Mouse (Mus musculus) midbrain, postnatal 0 days (tissue): ENCODE results near the gene BC049715. TPM values are rescaled to one million over a fixed set of nuclear protein-coding genes. Genes with fewer than 3 reads are reported as not detected.
A peak's percentile ranks its signal among the peaks of the same experiment; 100 is the strongest.

ENCODE experiments used
- ATAC-seq: fragments of 200-750 bp; cut with Nextera tagmentation; 2 replicates; pipeline ENCODE4 v1.8.0; 2017; ENCODE audit warnings: moderate number of reproducible peaks, mild to moderate bottlenecking, moderate TSS enrichment, moderate library complexity; ENCODE audit not compliant: low FRiP score
- DNase-seq: peaks from one replicate; pipeline ENCODE4 v3.0.0-alpha.2; 2015; ENCODE audit warnings: low spot score
- H3K27ac ChIP-seq: fragments of 300-500 bp; sonication (generic); 2 replicates; pipeline ENCODE4 v1.5.1; 2014; ENCODE audit warnings: low read depth, mild to moderate bottlenecking, low read length, mixed read lengths
- H3K27me3 ChIP-seq: fragments of 300-500 bp; sonication (generic); 2 replicates; pipeline ENCODE4 v1.6.1; 2014; ENCODE audit warnings: low read length, control low read depth, mixed read lengths; ENCODE audit not compliant: insufficient read depth
- H3K36me3 ChIP-seq: fragments of 300-500 bp; sonication (generic); 2 replicates; pipeline ENCODE4 v1.6.1; 2014; ENCODE audit warnings: low read length, control low read depth, mixed read lengths; ENCODE audit not compliant: insufficient read depth
- H3K4me1 ChIP-seq: fragments of 300-500 bp; sonication (generic); 2 replicates; pipeline ENCODE4 v1.6.1; 2014; ENCODE audit warnings: mild to moderate bottlenecking, control low read depth, antibody characterized with exemption, low read length, mixed read lengths; ENCODE audit not compliant: insufficient read depth
- H3K4me2 ChIP-seq: fragments of 300-500 bp; sonication (generic); 2 replicates; pipeline ENCODE4 v1.6.1; 2014; ENCODE audit warnings: low read depth, mild to moderate bottlenecking, low read length, mixed read lengths; ENCODE audit not compliant: poor library complexity, severe bottlenecking
- H3K4me3 ChIP-seq: fragments of 300-500 bp; sonication (generic); 2 replicates; pipeline ENCODE4 v1.5.1; 2014; ENCODE audit warnings: low read depth, mild to moderate bottlenecking, low read length, moderate library complexity
- H3K9ac ChIP-seq: fragments of 300-500 bp; sonication (generic); replicated peaks from 2 replicates; pipeline ENCODE4 v1.6.1; 2014; ENCODE audit warnings: mild to moderate bottlenecking, low read length, moderate library complexity, mixed read lengths; ENCODE audit not compliant: poor library complexity, severe bottlenecking
- H3K9me3 ChIP-seq: fragments of 300-500 bp; sonication (generic); 2 replicates; pipeline ENCODE4 v1.6.1; 2016; ENCODE audit warnings: low read length, control low read depth
- CTCF ChIP-seq: IDR thresholded peaks from 2 replicates; pipeline ENCODE4 v1.5.1; 2016; ENCODE audit warnings: antibody characterized with exemption, mild to moderate bottlenecking
- WGBS: fragments of 180-500 bp; shearing (Covaris S2); extraction: QIAGEN DNeasy Blood & Tissue Kit; methylation state at CpG from one replicate; pipeline ENCODE4 v1.1.7; 2014; 5-methylcytosine and 5-hydroxymethylcytosine counted together
- polyA plus RNA-seq: library from polyadenylated mRNA; unstranded; fragments of >200 nt; fragmentation: Nextera tagmentation; extraction: Ambion mirVana; gene quantifications from 2 replicates; pipeline ENCODE4 v1.2.1, GENCODE M21; 2015
- total RNA-seq: library from RNA; depleted of rRNA; stranded (reverse); fragments of >200 nt; gene quantifications from 2 replicates; pipeline ENCODE4 v1.2.3, GENCODE M21; 2014

BC049715 gene
- total and polyA plus RNA-seq, 2 experiments from 2014 or later, result 0.33 to 2.3 TPM

DNA sequence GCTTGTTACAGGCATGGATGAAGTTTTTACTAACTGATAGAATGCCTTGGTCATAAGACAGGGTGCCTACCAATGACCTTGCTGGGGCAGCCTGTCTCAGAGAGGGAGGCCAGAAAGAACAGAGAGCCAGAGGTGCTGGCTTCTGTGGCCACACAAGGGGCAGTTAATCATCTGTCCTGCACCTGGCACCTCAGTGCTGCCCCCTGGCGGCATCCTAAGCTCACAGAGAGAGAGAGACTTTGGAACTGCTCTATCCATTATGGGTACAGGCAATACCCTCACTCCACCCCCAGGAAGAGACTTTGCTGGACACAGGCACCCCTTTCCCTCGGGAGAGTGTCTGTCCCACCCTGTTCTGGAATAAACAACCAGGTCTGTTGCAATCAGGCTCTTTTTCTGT, 20.4 kb downstream of the BC049715 start:
- Histone ChIP-seq H3K27ac (no peak overlapping the region), H3K9me3 (no peaks in the 10 kb centered on the region), H3K4me1 (no peaks in the 10 kb centered on the region; the same call in 1 of the 2 replicates), H3K4me2 (no peak overlapping the region), H3K4me3 (no peak overlapping the region), H3K36me3 (no peaks in the 10 kb centered on the region), H3K9ac (no peak overlapping the region), H3K27me3 (no peaks in the 10 kb centered on the region)
- TF ChIP-seq CTCF, result peak; percentile 66
- no peak for DNase-seq
- WGBS, result 22% methylated on average over 2 of the region's 2 CpGs
- no peak for ATAC-seq

DNA sequence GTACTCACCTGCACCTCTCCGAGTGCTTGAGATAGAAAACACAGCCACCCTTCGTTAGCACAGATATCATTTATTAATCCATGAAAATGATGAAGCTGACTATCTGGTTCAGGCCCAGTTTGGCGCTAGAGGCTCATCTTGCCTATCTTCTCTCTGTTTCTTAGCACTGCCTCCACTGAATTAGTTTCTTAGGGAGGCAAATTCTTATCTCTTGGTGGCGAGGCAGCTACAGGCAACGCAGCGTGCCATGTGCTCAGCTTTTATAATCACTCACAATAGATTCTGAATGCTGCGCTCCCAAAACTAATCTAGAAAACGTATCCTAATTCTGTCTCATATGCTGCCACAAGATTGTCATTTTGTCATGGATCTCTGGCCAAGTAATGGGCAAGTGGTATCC, 21.0 kb downstream of the BC049715 start:
- Histone ChIP-seq H3K36me3 (no peaks in the 10 kb centered on the region), H3K9me3 (no peaks in the 10 kb centered on the region), H3K9ac (no peak overlapping the region), H3K4me3 (no peak overlapping the region), H3K4me2 (no peak overlapping the region), H3K27ac (no peak overlapping the region), H3K4me1 (no peaks in the 10 kb centered on the region; the same call in 1 of the 2 replicates), H3K27me3 (no peaks in the 10 kb centered on the region)
- no peak for TF ChIP-seq CTCF
- WGBS, result 78% methylated on average over 8 of the region's 8 CpGs
- DNase-seq (no peak), ATAC-seq (no peak)

DNA sequence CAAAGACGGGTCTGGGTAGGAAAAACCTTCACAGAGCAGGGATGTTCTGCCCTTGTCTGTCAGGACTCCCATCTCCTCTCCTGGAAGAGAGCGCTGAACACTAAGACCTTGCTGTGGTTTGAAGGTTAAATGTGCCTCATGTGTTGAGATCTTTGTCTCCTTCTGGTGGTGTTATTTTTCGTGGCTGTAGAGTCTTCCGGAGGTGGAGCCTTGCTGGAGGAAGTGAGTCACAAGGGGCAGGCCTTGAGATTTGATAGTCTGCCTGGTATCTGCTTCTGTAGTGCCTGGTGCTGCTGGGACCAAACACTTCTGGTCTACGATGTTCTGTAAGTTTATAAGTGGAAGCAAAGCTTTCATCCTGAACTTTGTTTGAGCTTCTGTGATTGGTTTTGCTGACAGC, 21.5 kb downstream of the BC049715 start:
- H3K9ac ChIP-seq, result no peak overlapping the region
- 87% methylated on average over 5 of the region's 5 CpGs for WGBS
- H3K4me3 ChIP-seq, result no peak overlapping the region
- ATAC-seq, result no peak
- no peaks in the 10 kb centered on the region; the same call in 1 of the 2 replicates for H3K4me1 ChIP-seq
- H3K36me3 ChIP-seq, result no peaks in the 10 kb centered on the region
- no peaks in the 10 kb centered on the region for H3K27me3 ChIP-seq
- no peak overlapping the region for H3K27ac ChIP-seq
- H3K4me2 ChIP-seq, result no peak overlapping the region
- no peak for DNase-seq
- TF ChIP-seq CTCF, result no peak
- H3K9me3 ChIP-seq, result no peaks in the 10 kb centered on the region

DNA sequence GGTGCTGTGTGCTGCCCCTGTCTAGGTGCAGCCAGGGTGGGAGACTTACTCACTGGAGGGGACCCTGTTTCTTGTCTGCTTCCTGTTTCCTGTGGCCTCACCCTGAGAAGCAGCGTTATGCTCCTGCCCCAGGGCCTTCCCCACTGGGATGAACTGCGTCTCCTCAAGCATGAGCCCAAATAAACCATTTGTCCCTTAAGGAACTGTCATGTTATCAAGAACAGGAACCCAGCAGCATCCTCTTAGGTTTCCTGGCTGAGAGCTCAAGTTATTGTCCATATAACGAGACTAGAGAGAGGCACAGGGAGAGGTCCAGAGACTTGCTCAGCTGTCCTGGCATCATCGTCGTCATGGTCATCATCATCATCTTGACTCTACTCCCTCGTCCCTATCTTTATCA, 22.8 kb downstream of the BC049715 start:
- Histone ChIP-seq H3K9ac (no peak overlapping the region), H3K4me2 (no peak overlapping the region), H3K27me3 (no peaks in the 10 kb centered on the region), H3K4me1 (no peaks in the 10 kb centered on the region; the same call in 1 of the 2 replicates), H3K9me3 (no peaks in the 10 kb centered on the region), H3K36me3 (no peaks in the 10 kb centered on the region), H3K27ac (no peak overlapping the region), H3K4me3 (no peak overlapping the region)
- DNase-seq (no peak), ATAC-seq (no peak)
- no peak for TF ChIP-seq CTCF
- 77% methylated on average over 6 of the region's 6 CpGs for WGBS

DNA sequence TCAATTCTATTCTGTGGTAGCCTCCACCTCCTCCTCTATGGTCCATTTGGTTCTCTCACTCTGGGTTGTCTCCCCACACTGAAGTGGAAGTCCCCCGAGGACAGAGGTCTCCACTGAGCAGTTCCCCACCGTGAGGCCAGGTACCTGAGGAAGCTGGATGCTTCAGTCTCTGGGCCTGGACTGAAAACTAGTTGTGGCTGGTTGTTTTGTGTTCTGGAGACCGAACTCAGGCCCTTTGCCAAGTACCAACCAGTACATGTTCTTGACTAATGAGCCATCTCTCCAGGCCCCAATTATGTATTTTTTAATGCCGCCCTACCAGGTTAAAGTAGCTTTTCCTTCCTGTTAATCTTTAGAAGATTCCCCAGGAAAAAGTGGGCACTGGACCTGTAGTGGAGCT, 24.9 kb downstream of the BC049715 start:
- no peak overlapping the region for H3K9ac ChIP-seq
- no peak overlapping the region for H3K4me2 ChIP-seq
- TF ChIP-seq CTCF, result no peak
- no peaks in the 10 kb centered on the region for H3K27me3 ChIP-seq
- no peaks in the 10 kb centered on the region for H3K9me3 ChIP-seq
- no peaks in the 10 kb centered on the region; the same call in 1 of the 2 replicates for H3K4me1 ChIP-seq
- 86% methylated on average over 4 of the region's 4 CpGs for WGBS
- ATAC-seq, result no peak
- H3K36me3 ChIP-seq, result no peaks in the 10 kb centered on the region
- peak overlapping the region; percentile 3; the same call in 1 of the 2 replicates for H3K27ac ChIP-seq
- no peak for DNase-seq
- H3K4me3 ChIP-seq, result no peak overlapping the region

DNA sequence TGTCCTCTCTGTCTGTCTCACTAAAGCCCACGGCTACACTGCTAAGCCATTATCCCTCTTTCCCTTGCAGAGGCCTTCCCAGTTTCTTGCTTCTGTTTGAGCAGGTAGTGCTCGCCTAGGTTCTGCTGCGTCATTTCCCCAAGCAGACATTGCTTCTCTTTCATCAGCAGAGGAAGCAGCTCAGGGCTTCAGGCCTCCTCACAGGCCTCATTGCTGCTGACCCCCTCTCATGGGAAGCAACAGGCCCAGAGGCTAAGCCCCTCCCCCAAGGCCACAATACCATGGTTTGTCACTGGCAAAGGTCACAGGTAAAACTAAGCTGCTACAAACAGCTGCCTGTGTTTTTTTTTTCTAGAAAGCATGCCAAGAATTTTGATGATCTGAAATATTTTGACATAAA, 25.3 kb downstream of the BC049715 start:
- H3K9me3 ChIP-seq, result no peaks in the 10 kb centered on the region
- H3K36me3 ChIP-seq, result no peaks in the 10 kb centered on the region
- no peak for TF ChIP-seq CTCF
- H3K4me1 ChIP-seq, result no peaks in the 10 kb centered on the region; the same call in 1 of the 2 replicates
- no peak overlapping the region for H3K4me3 ChIP-seq
- ATAC-seq (no peak), DNase-seq (no peak)
- H3K4me2 ChIP-seq, result no peak overlapping the region
- WGBS, result 50% methylated on average over 3 of the region's 3 CpGs
- no peak overlapping the region for H3K9ac ChIP-seq
- peak overlapping the region; percentile 3; the same call in 1 of the 2 replicates for H3K27ac ChIP-seq
- no peaks in the 10 kb centered on the region for H3K27me3 ChIP-seq
